Mouse (Mus musculus): ENCODE measurements around the gene Gpr3.
A peak's percentile ranks its signal among the peaks of the same experiment; 100 is the strongest.

Gpr3 gene

DNA sequence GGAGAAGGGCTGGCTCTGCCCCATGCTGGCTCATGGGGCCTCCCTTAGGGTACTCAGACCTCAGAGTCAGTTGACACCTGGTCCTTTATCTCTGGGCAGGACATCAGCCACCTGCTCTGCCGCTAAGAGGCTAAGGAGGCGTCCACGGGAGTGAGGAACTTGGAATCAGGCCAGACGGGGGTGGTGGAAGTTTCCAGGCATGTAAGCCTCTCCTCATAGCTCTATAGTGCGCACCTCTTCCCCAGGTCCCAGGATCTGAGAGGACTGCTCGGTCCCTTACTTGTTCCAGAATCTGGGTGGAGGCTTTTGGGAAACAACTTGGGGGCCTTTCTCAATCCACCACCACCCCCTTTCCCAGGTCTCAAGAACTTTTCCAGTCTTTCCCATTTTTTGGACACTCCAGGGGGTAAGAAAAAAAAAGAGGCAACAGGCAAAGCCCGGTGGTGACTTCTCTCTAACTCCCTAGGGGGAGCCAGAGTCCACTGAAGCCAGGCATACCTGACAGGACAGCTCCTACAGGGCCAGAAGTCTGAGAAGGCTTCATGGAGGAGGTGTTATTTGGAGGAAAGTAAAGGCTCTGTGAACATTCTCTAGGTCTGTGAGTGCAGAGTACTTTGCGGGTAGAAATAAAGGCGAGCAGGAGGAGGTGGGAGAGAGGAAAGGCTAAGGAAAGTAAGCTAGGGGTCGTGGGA, 21.1 kb upstream of the Gpr3 start:
- no peak for DNase-seq

DNA sequence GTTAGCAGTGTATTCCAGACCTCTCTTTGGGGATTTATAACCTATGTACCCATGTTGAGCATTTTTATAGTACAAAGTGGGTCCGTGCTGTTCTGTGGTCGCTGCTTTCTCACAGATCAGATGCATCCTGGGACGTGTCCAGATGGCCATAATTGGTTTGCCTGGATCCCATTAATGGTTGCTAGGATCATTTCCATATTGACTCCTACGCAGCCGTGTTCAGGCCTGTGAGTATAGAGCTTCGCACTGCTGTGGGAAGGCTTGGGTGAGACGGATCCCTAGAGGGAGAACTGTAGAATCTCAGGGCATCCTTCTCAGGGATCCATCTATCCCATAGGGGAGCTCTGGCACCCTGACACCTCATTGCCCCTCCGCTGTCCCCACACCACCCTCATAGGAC, 17.2 kb upstream of the Gpr3 start:
- no peak for DNase-seq

DNA sequence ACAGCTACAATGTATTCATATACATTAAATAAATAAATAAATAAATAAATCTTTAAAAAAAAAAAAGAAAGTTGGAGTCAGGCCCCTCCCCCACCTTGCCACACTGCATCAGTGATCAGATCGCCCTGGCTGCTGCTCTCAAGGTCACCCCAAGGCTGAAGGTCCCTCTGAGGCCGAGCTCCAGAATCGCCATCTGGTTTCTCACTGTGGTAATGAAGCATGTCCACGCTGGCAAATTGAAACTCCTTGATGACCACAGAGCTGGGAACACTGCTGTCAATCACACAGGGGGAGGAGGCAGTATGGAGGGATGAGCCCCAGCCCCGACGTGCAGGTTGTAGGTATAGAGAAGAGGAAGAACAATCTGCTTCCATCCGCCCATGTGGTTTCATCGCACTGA, 15.3 kb upstream of the Gpr3 start:
- DNase-seq = no peak

DNA sequence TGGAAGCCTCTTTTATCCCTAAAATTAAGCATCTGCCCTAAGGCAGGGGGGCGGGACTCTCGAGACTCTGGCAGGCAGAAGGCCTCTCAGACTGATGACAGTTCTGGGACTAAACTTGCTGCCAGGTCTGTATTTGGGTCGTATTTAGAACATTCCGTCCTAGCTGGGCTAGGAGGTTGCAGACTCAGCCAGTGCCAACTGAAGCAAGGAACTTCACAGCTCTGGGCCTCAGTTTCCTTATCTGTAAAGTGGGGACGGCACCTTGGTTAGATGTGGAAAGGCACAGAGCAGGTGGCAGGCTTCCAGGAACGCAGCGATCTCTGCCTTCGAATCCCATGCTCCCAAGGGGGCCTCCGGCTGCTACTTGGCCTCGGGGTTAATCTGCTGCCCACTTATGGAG, 13.7 kb upstream of the Gpr3 start:
- DNase-seq = no peak

DNA sequence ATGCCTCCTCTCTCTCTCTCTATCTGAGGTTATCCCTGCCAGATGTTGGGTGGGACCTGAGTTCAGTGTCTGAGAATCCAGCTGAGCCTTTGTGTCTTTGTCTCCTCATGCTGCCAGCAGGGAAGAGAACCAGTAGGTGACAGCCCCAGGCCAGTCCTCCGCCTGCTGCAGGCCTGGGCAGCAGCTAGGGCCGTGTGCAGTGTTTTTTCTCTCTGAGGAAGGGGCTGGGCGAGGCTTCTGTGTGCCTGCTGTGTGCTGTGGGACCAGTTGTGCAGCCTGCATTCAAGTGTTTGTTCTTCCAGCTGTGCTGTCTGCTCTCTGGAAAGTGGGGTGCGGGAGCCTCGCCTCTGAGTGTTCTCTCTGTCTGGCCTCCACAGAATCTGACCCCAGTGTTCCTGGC, 11.5 kb upstream of the Gpr3 start:
- DNase-seq = no peak

DNA sequence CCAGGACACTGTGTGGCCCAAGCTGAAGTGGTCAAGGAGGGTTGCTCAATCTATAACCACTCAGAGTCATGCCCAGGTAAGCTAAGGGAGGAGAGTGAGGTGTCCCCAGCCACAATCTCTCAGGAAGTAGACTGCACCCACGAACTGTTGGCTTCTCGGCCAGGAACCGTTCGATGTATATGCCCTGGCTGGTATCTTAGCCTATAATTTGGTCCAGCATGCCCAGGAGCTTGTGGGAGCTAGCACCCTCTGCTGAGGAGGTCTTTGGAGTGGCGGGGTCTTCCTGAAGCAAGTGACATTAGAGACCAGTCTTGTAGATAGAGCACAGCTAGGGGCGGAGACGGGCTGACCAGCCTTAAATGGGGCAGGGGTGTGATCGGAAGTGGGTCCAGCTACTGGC, 9.4 kb upstream of the Gpr3 start:
- no peak for DNase-seq

DNA sequence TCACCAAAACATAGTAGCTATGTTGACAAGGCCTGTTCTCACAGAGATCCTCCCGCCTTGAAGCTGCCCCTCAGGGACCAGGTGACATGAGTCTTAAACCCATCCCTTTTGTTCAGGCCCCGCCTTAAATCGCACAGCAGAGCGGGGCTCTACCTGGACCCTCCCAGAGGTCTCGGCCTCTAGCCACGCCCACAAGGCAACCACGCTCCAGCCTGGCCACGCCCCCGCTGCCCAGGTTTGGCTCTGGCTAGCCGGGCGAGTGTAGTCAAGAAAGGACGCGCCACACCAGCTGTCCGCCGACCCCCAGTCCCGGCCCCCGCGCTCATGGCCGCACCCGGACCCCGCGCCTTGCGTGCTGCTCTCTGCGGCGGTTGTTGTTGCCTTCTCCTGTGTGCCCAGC, 8.3 kb upstream of the Gpr3 start:
- no peak for DNase-seq

DNA sequence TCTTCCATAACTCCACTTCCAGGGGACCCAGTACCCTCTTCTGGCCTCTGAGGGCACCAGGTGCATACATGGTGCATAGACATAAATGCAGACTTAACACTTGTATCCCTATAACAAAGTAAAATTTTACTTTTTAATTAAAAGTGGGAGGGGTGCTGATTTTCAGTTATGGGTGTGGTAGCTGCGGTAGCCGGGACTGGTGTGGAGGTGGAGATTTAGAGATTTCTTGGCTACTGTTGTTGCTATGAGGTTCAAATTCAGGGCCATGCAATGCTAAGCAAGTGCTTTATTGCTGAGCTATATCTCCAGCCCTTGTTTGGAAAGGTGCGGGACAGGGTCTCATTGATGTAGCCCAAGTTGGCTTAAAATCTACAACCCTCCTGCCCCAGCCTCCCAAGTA, 6.4 kb upstream of the Gpr3 start:
- DNase-seq = no peak

DNA sequence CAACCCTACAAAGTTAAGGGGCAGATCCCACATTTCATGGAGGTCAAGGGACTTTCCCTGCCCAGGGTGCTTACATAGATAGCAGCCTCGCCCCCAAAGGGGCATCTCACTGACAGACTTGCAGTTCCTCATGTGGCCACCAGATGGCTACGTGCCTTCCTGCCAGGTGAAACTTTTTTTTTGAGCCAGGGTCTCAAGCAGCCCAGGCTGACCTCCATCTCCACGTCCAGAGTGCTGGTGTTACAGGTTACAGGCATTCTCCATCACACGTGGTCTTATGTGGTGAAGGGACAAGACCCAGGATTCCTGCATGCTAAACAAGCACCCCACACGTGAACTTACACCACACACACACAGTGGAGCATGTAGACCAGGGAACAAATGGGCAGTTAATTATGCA, 5.3 kb upstream of the Gpr3 start:
- DNase-seq = peak; percentile 67

DNA sequence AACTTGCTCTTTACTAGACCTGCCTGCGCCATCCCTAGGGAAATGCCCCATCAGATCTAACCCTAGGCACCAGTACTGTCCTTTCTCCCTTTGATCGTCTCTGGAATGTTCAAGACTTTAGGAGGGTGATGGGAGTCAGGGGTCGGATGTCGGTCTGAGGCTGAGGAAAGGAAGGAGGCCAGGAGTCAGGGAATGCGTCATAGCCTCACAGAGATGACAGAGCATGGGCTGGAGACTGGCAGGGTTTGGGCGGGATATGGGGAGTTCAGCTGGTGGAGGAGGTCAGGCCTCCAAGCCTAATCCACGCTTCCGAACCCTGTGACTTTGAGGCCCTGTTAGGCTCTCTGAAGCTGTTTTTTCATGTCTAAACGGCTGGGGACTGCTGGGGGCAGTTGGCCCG, 1.3 kb upstream of the Gpr3 start:
- DNase-seq = peak; percentile 49

DNA sequence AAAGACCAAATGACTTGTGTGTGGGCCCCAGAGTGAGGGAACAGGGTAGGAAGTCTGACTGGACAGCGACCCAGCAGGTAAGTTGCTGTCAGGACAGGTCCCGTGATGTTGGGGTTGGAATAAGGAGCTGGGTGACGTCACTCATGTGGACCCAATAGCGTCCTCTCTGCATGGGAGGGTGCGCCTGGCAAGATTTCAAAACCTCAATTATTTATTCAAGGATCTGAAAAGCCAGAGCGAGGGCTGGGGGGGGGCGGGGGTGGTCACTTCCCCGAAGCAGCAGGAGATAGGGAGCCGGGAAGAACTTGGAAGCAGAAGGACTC, 893 bp upstream of the Gpr3 start:
- peak; percentile 68 for DNase-seq

DNA sequence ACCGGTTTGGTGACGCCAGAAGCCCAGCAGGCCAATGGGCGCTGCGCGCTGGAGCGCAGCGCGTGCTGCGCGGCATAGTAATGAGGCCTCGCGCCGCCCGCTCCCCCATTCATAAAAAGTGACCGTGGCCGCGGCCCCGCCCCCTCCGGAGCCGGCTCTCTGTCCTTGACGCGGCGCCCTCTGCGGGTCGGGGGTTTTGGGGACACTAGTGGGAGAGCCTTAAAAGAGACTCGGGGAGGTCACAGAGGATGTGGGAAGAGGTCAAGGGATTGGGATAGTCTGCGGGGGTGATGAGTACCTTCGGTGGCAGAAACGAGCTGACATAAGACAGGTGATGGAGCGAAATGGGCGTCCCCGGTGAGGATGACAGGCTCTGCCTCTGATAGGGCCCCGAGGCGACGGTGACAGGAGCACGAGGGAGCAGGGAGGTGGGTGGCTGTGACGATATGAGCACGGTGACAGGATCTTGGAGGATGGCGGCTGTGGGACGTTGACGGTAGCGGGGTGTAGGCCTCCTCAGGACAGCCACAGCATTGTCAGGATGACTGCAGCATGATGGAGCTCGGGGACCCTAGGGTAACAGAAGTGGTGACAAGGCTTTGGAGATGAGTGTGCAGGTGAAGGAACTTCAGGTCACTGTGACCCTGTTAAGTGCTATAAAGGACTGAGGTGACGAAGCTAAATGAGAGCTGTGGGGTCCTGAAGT, 379 bp upstream of the Gpr3 start:
- peak; percentile 85 for DNase-seq

DNA sequence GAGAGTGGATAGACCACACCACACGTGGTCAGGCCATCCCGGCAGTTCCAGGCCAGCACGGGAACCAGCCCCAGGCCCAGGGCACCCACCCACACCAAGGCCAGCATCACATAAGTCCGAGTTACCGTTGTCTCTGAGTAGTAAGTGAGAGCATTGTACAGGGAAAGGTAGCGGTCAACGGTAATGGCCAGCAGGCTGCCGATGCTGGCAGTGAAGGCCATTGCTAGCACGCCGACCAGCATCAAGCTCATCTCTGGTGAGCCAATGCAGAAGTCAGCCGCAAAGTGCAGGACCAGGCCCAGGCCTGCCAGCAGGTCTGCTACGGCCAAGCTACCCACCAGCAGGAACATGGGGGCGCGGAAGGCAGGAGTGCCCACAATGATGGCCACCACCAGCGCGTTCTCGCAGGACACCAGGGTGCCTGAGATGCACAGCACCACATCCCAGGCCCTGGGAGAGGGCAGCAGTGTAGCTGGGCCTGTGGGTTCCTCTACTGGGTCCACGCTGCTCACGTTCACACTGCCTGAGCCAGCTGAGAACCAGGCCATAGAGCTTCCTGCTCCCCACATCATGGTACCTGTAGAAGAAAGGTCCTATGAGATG, 1.4 kb downstream of the Gpr3 start:
- DNase-seq = peak; percentile 55

DNA sequence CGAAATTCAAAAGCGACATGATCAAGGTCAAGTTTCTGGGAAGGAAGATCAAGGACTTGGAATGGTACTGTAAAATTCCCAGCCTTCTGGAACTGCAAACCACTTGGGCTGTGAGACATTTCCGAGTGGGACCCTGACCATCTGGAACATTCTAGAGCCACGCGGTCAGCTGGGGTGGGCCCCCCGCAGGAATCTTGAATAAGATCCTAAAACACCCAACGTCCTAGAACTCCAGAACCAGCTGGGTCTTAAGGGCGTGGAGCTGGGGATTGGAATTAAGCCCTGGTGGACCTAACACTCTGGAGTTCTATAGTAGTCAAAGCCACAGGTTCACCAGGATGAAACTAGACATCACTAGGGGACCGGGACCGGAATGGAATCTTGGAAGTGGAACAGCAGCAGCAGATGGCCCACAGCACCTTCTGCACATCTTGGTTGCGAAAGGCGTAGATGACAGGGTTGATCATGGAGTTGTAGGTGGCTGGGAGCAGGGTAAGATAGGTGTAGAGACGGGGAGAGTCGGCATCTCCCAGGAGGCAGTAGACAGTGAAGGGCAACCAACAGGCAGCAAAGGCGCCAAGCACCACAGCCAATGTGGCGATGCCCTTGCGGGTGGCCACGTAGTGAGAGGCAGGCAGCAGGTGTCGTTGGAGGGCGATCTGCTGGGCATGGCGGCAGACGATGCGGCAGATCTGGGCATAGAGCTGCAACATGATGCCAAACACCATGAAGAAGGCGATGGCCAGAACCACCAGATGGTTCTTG, 2.1 kb downstream of the Gpr3 start:
- peak; percentile 50 for DNase-seq

DNA sequence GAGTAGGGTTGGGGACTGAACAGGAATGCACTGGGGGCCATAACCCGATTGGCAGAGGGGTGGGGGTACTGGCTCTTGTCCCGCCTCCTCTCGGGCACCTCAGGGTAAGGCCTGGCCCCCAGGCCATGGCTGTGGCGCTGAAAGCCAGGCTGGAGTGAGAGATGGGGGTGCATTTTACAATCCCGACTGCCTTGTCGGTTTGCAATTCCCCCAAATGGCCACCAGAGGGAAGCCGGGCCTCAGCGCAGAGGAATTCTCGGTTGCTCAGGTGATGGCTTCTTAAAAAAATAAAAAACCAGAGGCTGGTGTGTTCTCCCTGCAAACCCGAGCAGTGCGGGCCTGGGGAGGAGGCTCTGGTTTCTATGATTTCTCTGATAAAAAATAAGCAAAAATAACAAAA, 3.0 kb downstream of the Gpr3 start:
- peak; percentile 77 for DNase-seq

DNA sequence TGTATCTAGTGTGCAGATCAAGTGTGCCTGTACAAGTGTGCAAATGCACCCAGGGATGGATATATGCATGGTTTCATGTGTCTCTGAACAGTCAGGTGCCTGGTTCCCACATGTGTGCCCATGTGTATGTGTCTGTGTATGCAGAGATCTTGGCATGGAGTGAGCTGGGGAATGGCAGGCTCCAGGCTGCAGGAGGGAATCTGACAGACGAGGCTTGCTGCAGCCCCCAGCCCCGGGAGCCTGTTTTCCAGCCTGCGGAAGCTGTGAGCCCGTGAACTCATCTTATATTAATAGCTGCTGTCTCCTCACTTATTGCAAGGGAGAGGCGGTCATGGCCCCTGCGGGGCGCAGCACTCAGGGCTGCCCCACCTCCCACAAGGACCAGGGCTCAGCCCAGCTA, 8.0 kb downstream of the Gpr3 start:
- DNase-seq = no peak

DNA sequence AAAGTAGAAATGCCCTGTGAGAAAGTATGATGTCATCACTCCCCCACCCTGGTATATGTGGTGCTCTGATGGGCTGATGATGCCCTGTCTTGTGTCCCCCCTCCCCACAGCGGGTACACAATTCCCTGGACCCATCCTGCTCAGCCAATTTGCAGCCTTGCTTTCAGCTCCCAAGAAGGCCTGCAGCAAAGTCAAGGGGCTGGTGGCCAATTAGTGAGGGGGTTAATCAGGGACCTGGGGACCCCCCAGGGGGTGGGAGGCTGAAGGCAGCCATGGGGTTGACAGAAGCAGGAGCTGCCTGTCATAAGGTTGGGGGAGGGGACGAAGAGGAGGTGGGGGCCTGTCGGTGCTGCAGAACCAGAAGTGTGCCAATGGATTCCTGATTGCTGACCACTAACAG, 8.7 kb downstream of the Gpr3 start:
- peak; percentile 41 for DNase-seq

DNA sequence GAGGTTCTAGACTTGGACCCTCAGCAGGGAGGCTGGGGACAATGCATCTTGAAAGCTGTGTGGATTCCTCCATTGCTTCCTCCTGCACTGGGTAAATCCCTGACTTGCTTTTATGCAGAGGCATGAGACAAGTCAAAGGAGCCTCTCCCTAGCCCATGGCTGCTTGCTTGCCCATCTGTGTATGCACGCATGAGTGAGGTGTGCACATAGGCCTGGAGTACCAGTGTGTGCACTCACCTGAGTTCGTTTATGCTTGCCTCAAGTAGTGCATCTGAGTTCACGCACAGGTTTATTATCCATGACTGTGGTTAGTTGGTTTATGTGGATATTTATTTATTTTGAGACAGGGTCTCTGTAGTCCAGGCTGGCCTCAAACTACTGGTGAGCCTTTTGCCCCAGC, 10.1 kb downstream of the Gpr3 start:
- DNase-seq = no peak

DNA sequence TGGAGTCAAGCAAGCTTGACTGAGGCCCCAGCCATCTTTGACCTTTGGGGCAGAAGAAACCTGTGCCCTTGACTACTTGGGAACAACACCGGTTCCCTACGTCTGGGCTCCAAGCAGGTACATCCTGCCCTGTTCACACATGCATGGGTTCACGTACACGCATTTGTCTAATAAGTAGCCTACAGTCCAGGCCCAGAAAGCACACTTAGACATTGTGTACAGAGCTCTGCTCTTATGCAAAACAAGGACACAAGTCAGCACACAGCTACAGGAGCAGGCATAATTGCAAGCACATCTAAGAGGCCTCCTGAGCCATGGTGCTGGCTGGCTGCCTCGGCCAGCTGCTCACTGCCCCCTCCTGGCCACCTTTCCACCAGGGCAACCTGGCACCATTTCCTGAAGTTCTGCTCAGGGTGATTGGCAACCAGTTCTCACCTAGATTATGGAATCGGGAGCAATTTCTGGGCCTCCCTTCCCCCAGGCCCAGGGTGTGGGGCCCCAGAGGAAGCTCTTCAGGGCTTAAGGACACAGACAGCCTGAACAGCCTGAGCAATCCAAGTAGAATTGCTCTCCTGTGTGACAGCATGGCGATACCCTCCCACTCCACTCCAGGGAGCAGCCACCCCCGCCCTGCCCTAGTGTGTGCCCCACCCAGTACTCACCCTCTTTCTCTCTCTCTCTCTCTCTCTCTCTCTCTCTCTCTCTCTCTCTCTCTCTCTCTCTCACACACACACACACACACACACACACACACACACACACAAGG, 11.1 kb downstream of the Gpr3 start:
- peak; percentile 89 for DNase-seq

DNA sequence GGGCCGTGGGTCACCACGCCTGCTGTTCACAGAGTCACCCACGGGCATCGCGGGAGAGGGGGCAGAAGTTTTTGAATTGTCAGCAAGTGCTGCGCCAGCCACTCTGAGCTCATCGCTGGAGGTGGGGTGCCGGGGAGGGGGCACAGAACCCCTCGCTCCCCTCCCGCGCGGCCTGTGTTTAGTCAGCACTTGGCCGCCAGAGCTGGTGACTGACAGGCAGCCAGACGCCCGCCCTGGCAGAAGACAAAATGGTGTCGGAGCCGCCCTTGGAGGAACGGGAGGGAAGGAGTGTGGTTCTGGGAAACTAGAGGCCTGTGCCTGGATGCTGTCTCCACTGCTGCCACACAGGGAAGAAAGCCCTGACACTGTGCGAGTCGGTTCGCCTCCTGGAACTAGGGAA, 12.0 kb downstream of the Gpr3 start:
- DNase-seq = peak; percentile 52

DNA sequence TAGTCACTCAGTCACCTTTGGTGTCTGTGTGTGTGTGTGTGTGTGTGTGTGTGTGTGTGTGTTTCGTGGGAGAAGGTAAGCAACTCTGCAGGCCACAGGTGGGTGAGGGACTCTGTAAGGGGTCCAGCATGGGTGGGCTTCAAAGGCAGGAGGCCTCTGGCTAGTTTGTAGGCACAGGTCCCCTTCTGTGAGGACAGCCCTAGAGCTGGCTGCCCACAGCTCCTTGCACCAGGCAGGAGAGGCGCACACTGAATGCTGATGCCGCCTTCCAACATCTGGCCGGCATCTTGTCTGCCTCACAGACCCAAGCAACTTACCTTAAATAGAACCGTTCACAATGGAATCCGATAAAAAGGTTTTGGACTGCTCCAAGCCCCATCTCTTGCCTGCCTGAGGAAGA, 12.6 kb downstream of the Gpr3 start:
- no peak for DNase-seq

DNA sequence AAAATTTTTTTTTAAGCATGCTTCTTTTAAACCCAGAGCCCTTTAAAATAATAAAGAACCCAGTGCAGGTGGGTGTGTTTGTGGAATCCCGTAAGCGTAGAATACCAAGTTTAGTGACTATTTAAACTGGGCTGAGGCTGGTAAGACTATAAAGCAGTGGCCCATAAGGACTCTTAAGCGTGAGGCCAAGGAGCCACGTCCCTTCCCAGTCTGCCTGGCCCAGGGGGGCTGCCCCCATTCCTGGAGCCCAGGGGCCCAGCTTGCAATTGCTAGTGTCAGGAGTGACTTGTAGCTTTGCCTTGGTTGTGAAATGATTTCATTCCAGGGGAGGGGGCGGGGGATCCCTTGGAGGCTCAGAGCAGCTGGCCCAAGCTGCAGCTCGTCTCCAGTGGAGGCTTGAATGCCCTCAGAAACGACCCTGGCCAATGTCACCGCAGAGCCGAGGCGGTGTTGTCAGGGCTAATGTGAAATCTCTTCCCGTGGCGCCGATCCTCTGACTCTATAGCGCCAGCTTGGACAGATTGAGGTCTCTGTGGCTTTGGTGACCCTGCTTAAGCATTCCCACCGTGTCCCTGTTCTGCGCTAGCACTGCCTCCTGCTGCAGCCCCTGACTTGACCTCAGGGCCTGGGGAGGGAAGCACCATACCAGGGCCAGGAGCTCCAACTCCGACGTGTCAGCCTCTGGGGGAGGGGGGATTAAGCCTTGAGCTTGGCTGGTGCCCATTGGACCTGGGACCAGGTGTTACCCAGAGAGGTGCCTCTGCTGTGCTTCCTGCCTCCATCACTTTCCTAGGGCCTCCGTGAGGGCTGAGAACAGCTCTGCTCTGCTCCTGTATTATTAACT, 13.8 kb downstream of the Gpr3 start:
- no peak for DNase-seq

Data from cerebellum, adult 9-11 months (tissue).